Mouse (Mus musculus): ENCODE results near the gene Atg13. TPM values are rescaled to one million over a fixed set of nuclear protein-coding genes. Genes with fewer than 3 reads are reported as not detected.
"Not testable (repeated sequence)": the region's sequence is repeated elsewhere in the genome, so short reads cannot be mapped to it uniquely, and the experiment has no call there.

The Atg13 gene
- polyA plus RNA-seq (2017; shearing (Covaris generic)), result 10 to 100 TPM; 23.5 to 30.7 (median 27.4) TPM

GRCm38 (mm10) chr2:91710272-91711234, at the start of gene Atg13, which contains the start of gene Harbi1:
Gene Atg13 (minus strand): TSS chr2:91710576.
Gene Harbi1 (plus strand): TSS chr2:91710852.
- peak; percentile 95 for ATAC-seq

- no peak for ATAC-seq
Observed at GRCm38 (mm10) chr2:91749811-91750261, 39.5 kb upstream of the Atg13 start.

GRCm38 (mm10) chr2:91744686-91745085, 34.3 kb upstream of the Atg13 start:
- ATAC-seq, result no peak

- no peak for ATAC-seq
Observed at GRCm38 (mm10) chr2:91739586-91739985, 29.2 kb upstream of the Atg13 start.

- ATAC-seq, result no peak
Observed at GRCm38 (mm10) chr2:91735221-91735620, 24.8 kb upstream of the Atg13 start.

- peak; percentile 81 for ATAC-seq
Observed at GRCm38 (mm10) chr2:91729971-91730821, 19.8 kb upstream of the Atg13 start, which contains the start of gene Ambra1. Gene Ambra1 (plus strand): TSS chr2:91730134.

- ATAC-seq, result no peak
Observed at GRCm38 (mm10) chr2:91729571-91729970, 19.2 kb upstream of the Atg13 start.

- no peak for ATAC-seq
Observed at GRCm38 (mm10) chr2:91727011-91727410, 16.6 kb upstream of the Atg13 start.

GRCm38 (mm10) chr2:91725476-91725875, 15.1 kb upstream of the Atg13 start:
- ATAC-seq, result not testable (repeated sequence)

GRCm38 (mm10) chr2:91724716-91725115, 14.3 kb upstream of the Atg13 start:
- ATAC-seq, result no peak

- no peak for ATAC-seq
Observed at GRCm38 (mm10) chr2:91723951-91724350, 13.6 kb upstream of the Atg13 start.

GRCm38 (mm10) chr2:91723382-91723781, 13.0 kb upstream of the Atg13 start:
- ATAC-seq, result no peak

GRCm38 (mm10) chr2:91718276-91718675, 7.9 kb upstream of the Atg13 start:
- no peak for ATAC-seq

GRCm38 (mm10) chr2:91714921-91715320, 4.5 kb upstream of the Atg13 start:
- ATAC-seq, result no peak

- no peak for ATAC-seq
Observed at GRCm38 (mm10) chr2:91711256-91711925, 1.0 kb upstream of the Atg13 start.

- no peak for ATAC-seq
Observed at GRCm38 (mm10) chr2:91708361-91708760, 2.0 kb downstream of the Atg13 start.

- ATAC-seq, result no peak
Observed at GRCm38 (mm10) chr2:91706456-91706855, 3.9 kb downstream of the Atg13 start.

- ATAC-seq, result no peak
Observed at GRCm38 (mm10) chr2:91705736-91706135, 4.6 kb downstream of the Atg13 start.

GRCm38 (mm10) chr2:91701366-91701765, 9.0 kb downstream of the Atg13 start:
- ATAC-seq, result no peak

GRCm38 (mm10) chr2:91699225-91699624, 11.2 kb downstream of the Atg13 start:
- ATAC-seq, result no peak

- ATAC-seq, result no peak
Observed at GRCm38 (mm10) chr2:91696225-91696590, 14.2 kb downstream of the Atg13 start.

- ATAC-seq, result no peak
Observed at GRCm38 (mm10) chr2:91695436-91696224, 14.7 kb downstream of the Atg13 start.
